In genomic region chr10:118179265-118179664, GRCm38 (mm10) we compare ENCODE assay signal across 27 mouse cellular contexts. TPM values are rescaled to one million over a fixed set of nuclear protein-coding genes. Genes with fewer than 3 reads are reported as not detected.
"Had no signal": no experiment of that assay in that cellular context is flagged by ENCODE, and none has a peak within 500 bp of the region (broad histone marks: within the 10 kb centered on the region; RNA-seq: fewer than 3 reads in every experiment).

No protein-coding gene starts in this region.

- H3K9me3 ChIP-seq: midbrain, embryonic 13.5 days; midbrain, embryonic 15.5 days; neural tube, embryonic 13.5 days; neural tube, embryonic 15.5 days had no signal

- H3K27me3 ChIP-seq: midbrain, embryonic 13.5 days; midbrain, embryonic 15.5 days; neural tube, embryonic 13.5 days; neural tube, embryonic 15.5 days had no signal

- DNase-seq: lung, adult 18-20 months; lung, postnatal 10 days; lung, postnatal 4 days; retina, postnatal 1 day; right cerebral cortex, adult 18-20 months; right cerebral cortex, postnatal 14 days; right cerebral cortex, postnatal 4 days; spleen, adult 18-20 months; thymus, adult 18-20 months; thymus, postnatal 14 days; thymus, postnatal 36 days had no signal

- H3K27ac ChIP-seq: liver, embryonic 14.5 days; midbrain, embryonic 13.5 days; midbrain, embryonic 15.5 days; neural tube, embryonic 13.5 days; neural tube, embryonic 15.5 days had no signal

- H3K36me3 ChIP-seq: midbrain, embryonic 13.5 days; midbrain, embryonic 15.5 days; neural tube, embryonic 13.5 days; neural tube, embryonic 15.5 days had no signal

- H3K4me3 ChIP-seq: megakaryocyte, embryonic 14.5 days; midbrain, embryonic 13.5 days; midbrain, embryonic 15.5 days; neural tube, embryonic 13.5 days; neural tube, embryonic 15.5 days had no signal

- H3K4me2 ChIP-seq: lung, embryonic 14.5 days; midbrain, embryonic 11.5 days; midbrain, embryonic 13.5 days; midbrain, embryonic 15.5 days; neural tube, embryonic 13.5 days; neural tube, embryonic 15.5 days had no signal

- H3K9ac ChIP-seq: liver, embryonic 14.5 days; lung, embryonic 14.5 days; midbrain, embryonic 13.5 days; midbrain, embryonic 15.5 days; neural tube, embryonic 13.5 days; neural tube, embryonic 15.5 days had no signal

- H3K4me1 ChIP-seq: midbrain, embryonic 13.5 days; midbrain, embryonic 15.5 days; neural tube, embryonic 13.5 days; neural tube, embryonic 15.5 days had no signal

RNA-seq across cellular contexts. Expression of gene Il22, which starts 25.5 kb away (rescaled TPM):
- total RNA-seq: midbrain, postnatal 0 days; monocyte, adult 5-6 weeks had no signal
- polyA plus RNA-seq: liver, embryonic 14.5 days; liver, embryonic 16.5 days; lung, embryonic 14.5 days; lung, embryonic 16.5 days; midbrain, embryonic 11.5 days; midbrain, embryonic 13.5 days; neural tube, embryonic 11.5 days; neural tube, embryonic 13.5 days; neural tube, embryonic 15.5 days; small intestine, adult 2 months; stomach, embryonic 14.5 days; stomach, embryonic 16.5 days had no signal
